Mouse (Mus musculus) monocyte, adult 5-6 weeks (primary cell): ENCODE results near the gene Rad51b. TPM values are rescaled to one million over a fixed set of nuclear protein-coding genes. Genes with fewer than 3 reads are reported as not detected.

Experiments
- ATAC-seq: fragments of 153-309, 156-312 bp; replicated peaks from 2 replicates; pipeline ENCODE4 v1.8.0; 2017; ENCODE audit warnings: mild to moderate bottlenecking; ENCODE audit not compliant: low TSS enrichment, insufficient number of reproducible peaks, severe bottlenecking, poor library complexity, low FRiP score
- total RNA-seq: library from RNA; stranded (forward); fragments of 200-1000, 200-491, 200-594 nt; gene quantifications from 3 replicates; pipeline ENCODE4 v1.2.3, GENCODE M21; 2017

Rad51b gene
- total RNA-seq, 1 experiment from 2014 or later = not detected

- no peak for ATAC-seq
Observed at GRCm38 (mm10) chr12:79645656-79646055, 348.6 kb downstream of the Rad51b start.

DNA sequence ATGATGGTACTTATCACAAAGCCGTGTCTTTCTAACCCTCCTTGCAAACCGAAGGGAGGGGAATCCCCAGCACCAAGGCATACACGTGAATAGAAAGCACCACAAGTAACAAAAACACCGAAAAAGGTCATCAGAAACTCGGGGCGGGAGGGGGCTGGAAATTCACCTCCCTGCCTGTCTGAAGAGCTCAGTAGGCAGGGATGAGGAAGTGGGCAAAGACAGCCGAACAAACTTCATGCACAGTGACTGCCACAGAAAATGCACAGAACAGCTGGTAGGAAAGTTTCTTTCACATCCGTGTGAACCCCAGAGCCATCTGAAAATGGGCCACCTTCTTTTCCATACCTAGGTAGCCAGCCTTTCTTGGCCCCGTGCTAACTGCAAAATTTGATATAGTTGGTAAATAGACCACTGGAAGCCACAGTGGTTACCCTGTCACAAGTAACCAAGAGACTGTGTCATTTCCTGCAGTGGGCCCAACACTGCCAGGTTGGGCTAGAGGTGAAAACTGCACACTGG lies 349.6 kb downstream of the Rad51b start:
- peak; percentile 75 for ATAC-seq

- ATAC-seq = no peak
Observed at GRCm38 (mm10) chr12:79647382-79647781, 350.3 kb downstream of the Rad51b start.

DNA sequence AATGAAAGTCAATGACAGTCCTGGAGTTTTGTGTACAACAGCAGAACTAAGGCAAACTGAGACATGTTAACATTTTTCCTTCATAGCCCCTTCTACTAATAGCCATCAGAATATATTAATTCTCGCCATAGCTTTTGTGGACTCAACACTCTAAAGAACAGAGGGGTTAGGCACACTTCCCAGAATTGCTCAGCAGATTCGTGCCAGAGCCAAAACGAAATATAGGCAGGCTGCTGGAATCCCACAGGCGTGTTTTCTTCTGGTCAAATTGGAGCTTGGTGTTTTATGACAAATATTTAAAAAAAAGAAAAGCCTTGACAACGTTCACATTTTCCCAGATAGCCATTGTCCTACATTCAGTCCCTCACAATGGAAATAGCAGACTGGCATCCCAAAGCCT lies 350.9 kb downstream of the Rad51b start:
- ATAC-seq = no peak

DNA sequence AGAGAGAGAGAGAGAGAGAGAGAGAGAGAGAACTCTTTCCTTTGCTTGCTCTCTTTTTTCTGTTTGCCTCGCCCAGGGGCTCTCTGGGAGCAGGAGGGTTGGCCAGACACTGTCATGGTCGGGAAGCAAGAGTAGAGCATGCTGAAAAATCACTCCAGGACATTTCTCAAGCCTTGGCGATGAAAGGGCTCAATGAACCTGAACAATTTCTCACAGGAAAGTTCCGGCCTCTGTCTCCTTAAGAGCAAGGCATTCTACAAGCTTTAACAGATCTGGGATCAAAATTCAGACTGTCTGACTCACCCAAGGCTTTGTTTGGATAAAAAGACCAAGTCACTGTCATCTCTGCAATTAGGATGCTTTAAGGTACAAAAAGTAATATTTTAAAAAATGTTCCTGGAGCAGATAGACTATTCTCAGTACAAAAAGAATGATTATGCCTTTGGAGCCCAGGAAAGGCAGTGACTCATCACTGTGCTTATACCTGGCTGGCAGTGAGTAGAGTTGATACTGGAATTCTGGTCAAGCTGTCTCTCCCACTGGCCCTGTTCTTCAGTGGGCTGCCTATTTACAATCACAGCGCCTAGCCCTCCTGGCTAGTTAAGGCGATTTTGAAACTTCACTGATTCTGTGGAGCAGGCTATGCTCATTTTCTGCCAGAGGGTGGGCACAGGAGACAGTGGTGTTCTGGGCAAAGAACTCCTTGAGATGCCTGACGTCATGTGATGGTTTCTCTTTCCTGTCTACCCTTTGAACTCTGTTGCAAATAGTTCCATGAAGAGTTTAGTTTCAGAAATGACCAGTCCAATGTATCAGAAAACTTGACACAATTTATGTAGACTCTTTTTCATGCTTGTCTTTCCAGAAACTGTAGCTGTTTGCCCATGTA lies 352.0 kb downstream of the Rad51b start:
- ATAC-seq = no peak

- ATAC-seq = no peak
Observed at GRCm38 (mm10) chr12:79649796-79650195, 352.7 kb downstream of the Rad51b start.

DNA sequence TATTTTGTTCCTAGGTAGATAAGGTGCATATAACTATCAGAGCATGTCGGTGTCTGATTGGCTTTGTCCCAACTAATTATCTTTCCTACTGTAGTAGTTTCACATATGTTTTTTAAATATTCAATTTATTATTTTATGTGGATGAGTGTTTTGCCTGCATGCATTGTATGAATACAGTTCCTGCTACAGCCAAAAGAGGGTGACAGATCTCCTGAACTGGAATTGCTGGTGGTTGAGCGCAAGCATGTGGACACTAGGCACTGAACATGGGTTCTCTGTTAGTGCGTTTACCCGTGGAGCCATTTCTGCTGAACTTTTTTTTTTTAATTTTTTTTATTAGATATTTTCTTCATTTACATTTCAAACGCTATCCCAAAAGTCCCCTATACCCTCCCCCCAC lies 358.1 kb downstream of the Rad51b start:
- ATAC-seq = no peak

DNA sequence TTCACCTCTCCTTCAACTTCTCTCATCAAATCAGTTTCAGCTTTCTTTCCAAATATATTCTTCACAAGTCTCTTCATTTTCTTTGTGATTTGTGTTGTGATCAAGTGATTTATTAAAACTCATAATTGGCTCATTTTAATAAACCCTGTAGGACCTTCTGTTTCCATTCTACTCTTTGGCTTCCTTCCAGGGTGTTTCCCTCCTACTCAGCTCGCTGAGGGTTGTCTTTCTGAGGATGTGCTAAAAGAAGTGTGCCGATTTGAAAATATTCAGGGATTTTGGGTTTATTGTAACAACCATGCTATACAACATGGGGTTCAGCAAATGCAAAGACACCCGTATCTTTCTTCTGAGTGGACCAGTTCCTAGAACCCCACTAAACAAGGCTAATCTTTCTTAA lies 361.8 kb downstream of the Rad51b start:
- no peak for ATAC-seq

- ATAC-seq = no peak
Observed at GRCm38 (mm10) chr12:79661270-79661669, 364.2 kb downstream of the Rad51b start.

DNA sequence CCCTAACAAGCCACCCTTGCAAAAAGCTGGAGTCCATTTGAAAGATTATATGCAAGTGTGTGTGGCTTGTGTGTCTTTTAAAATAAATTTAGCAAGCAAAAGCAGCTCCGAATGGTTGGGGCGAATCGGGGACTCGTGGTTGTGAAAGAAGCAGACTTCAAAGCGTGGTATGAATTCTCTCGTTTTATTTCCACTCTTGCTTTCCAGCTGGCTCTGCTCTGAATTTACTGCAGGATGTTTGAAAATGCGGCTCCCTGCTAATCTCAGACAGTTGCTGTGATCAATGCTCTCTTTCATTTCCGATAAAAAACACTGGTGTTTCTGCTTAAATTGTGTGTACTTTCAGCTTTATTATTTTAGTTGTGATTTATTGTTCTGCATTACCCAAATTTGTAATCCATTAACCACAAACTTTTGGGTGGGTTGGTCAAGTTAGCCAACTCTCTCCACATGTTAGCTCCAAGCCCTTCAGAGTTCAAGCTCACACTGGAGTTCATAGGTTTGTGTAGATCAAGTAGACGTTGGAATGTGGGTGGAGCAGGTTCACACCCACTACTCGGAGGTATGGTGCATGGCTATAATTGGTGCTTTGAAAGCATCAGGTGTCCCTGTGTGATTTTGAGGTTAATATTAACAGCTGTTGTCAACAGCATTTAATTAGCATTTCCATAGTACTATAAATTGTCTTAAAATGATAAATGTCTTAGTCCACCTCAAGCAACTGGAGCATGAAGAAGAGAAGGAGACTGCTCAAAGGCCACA lies 366.2 kb downstream of the Rad51b start:
- ATAC-seq = no peak

DNA sequence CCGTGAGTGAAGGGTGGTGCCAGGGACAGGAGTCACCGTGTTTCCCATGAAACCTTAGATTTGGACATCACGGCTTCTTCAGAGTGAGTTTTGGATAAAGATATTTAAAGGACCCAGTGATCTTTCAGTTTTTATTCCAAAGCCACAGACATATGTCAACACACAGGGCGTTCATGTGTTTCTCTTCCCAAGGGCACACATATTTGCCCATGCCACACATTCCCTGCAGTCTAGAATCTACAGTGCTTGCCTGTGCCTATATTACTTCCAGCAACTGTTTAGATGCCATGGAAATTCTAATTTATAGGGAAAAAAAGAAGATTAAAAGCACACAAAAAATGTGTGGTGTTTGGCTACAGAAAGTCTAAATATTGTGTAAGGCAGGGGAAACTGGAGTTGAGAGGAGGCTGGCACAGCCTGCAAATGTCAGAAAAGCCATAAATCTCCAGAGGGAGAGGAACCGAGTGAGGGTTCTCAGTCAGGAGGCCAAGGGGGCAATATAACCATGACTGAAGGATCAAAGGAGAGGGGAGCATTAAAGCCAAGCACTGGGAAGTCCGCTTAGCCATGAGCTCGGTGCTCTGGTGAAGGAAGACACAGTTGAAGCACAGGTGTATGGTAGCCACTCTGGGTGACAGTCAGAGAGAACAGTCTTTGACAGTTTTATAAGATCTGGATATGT lies 367.0 kb downstream of the Rad51b start:
- no peak for ATAC-seq

- ATAC-seq = no peak
Observed at GRCm38 (mm10) chr12:79674846-79675439, 377.9 kb downstream of the Rad51b start.

- no peak; the same call in 1 of the 2 replicates for ATAC-seq
Observed at GRCm38 (mm10) chr12:79675440-79676176, 378.5 kb downstream of the Rad51b start.

- ATAC-seq = no peak; the same call in 1 of the 2 replicates
Observed at GRCm38 (mm10) chr12:79676251-79676650, 379.2 kb downstream of the Rad51b start.

DNA sequence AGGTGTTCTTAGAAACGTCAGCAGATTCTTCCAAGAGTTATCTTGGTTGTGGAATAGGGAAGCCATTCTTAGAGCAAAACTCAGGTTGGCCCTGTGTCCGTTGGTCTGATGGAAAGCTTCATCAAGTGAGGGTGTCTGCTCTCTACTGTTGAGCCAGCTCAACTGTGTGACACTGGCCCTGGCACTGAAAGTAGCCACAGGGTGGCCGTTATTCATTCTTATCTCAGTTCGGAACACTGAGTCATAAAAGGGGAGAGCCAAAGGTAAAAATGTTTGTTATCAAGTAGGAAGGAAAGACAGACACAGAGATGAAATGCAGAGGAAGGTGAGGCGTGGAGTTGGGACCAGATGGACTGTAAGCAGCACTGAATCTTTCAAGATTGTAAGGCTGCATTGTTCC lies 379.8 kb downstream of the Rad51b start:
- no peak for ATAC-seq

DNA sequence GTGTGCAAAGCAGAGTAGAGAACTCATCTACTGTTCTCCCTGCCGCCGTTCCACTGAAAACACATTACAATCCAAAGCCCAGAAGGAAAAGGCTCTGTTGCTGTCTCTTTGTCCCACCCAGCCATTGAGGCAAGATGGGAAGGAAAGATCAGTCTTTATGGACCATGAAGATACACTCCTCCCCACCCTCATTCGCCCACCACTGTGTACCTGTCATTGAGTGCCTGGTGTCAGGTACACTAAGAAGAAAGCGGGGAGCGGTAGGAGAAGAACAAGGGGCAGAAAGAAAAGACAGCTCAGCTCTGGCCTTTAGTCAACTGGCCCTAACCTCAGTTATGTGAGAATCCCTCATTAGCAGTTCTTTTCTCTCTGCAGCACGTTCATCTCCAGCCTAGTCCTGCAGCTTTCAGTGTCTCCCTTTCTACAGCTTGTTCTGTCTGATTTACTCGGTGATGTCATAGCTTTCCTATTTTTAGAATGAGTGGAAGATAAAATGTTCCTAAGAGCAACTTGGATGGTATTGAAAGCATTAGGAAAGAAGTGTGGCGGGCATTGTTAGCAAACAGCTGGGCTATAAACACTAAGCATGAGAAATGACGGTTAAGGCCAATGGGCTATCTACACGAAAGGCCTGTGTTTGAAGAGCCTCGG lies 382.3 kb downstream of the Rad51b start:
- ATAC-seq = no peak

DNA sequence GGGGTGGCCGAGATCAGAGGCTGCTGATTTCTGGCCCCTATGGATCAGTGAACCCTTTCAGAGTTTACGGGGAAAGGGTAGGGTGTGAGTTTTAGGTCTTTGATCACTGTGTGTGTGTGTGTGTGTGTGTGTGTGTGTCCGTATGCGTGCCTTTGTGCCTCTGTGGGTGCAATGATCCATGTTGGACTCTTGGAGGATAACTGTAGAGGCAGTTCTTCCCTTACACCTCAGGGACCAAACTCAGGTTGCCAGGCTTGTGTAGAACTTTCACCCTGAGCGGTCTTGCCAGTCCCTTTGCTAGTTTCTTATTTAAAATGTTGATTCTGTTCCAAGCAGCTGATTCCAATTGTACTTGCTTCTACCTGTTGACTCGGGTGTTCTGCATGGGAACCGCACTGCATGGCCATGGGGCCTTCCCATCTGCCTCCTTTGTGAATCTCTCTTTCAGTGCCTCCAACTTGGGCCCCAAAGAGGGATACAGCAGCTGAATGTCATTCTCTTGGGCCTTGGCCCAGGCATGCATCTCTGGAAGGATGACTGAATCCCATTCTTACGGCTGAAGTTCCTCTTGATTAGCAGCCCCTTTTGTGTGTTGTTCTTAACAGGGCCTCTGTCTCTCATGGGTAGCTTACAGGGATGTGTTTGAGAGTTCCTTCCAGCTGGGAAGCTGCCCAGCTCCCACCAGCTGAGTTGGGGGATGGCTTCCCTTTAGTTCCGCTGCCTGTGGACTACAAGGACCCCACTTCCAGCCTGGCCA lies 383.0 kb downstream of the Rad51b start:
- ATAC-seq = no peak
